Mouse (Mus musculus) thymus, adult 18-20 months (tissue): ENCODE measurements at regions not wholly inside any gene's neighbourhood (a gene's known extent, or its start where the extent isn't known, plus 50 kb on each side); places are given as distances from the start of the nearest gene placed in this dataset.
"Not testable (repeated sequence)": the region's sequence is repeated elsewhere in the genome, so short reads cannot be mapped to it uniquely, and the experiment has no call there.

Source experiments
- DNase-seq, 2 experiments: peaks; one replicate each; pipeline ENCODE4 v3.0.0; 2022; ENCODE audit warnings: mixed read lengths in 2 of 2

DNA sequence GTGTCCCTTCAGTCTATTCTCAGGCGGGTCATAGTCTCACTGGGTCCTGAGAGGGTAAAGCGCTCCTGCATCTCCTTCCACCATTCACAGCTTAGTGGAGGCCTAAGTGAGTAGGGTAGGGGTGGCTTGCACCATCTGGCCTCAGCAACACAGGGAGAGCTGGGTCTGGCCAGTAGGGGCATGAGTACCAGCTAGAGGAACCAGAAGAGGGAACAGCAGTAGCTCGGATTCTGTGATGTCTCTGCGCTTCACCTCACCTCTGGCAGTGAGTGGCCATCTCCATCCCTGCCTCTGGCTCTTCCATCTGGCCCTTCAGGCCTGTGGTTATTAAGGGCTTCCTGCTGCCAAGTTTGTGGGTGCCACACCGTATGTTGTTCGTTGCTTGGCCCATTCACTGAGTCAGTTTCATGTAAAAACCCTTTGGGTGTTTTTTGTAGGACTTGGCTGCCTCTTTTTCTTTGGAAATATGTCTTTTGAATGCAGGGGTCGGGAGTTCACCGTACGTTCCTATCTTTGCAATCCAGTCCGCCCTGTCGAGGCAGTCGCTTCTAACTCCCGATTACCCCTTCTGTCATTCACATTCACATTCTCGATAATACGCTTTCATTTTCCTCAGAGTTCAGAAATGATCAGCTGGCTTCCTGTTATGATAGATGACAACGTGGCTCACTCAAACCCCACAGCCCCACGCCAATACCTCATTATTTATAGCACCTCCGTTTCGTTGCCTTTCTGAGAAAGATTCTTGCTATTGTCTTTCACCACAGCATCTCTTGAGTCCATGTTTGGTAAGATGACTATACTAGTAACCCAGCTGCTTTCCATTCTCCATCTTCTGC lies 99.4 kb upstream of the Mrps10 start:
- no peak for DNase-seq

DNA sequence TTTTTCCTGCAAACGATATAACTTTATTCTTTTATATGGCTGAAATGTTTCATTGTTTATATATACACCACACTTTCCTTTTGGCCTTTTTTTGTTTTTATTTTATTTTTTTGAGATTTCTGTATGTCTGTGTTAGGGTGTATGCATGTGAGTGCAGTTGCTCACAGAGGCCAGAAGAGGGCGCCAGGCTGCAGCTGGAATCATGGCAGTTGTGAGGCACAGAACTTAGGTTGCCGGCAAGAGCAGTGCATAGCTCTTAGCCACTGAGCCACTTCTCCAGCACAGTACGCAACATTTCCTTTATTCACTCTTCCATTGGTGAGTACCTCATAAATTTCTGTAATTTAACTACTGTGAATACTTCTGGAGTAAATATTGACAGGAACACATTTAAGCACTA lies 100.8 kb upstream of the Mrps10 start:
- no peak for DNase-seq

DNA sequence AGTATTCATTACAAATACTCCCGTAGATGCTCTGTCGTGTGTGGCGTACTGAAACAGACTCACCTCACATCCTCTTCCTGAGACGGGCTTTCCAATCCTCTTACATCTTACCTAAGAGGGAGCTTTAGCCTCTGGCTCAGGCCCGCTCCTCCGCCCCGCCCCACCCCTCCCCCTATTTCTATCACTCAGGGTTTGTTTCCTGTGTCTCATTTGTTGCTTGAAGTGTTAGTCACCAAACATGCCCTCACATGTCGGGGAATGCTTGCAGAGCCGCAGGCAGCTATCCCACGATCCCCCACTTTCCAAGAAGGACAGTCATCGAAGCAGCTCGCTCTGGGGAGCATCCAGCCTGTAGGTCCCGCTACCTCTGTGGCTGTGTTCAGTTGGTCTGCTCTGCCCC lies 101.6 kb upstream of the Mrps10 start:
- no peak for DNase-seq

DNA sequence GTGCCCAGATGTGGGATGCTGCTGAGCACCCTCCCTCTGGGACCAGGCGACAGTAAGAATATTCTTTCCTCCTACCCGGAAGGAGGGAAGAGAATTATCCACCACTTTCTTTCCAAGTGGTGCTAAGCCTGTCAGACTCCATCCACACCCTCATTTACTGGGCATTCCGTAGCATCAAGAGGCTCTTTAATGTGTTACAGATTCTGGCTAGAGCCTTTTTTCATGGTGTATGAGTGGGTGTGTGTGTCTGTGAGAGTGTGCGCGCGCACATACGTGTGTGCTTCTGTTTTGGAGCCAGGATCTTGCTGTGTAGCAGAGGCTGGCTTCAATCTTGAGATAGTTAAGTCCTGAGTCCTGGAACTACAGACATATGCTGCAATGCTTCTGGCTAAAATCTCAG lies 102.4 kb upstream of the Mrps10 start:
- DNase-seq: no peak

DNA sequence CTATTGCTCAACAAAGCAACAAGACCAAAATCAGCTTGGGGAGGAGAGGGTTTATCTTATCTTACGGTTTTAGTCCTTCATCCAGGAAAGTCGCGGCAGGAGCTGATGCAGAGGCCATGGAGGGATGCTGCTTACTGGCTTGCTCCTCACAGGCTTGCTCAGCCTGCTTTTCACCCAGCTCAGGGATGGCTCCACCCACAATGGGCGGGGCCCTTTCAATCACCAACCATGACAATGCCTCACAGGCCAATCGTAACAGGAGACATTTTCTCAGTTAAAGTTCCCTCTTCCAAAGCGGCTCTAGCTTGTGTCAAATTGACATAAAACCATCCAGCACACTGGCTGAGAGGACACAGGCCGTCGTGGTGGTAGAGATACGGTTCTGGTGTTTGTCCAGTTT lies 105.7 kb upstream of the Mrps10 start:
- no peak for DNase-seq

DNA sequence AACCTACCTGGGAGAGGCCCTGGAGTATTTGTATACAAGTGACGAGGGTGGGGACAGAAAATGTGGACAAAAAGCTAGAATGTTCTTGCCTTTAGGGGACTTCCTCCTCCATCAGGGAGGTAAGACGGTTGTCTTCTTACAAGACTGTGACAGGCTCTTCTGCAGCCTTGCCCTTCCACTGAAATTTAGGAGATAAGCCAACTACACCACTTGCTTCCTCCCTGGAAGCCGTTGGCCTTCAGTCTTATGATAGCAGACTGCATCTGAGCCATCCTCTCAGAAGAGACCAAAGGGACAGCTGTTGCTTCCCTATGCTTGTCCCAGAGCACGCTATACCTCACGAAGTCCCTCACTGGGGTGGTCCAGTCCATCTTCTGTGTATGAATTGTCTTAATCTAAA lies 106.5 kb upstream of the Mrps10 start:
- DNase-seq: no peak

DNA sequence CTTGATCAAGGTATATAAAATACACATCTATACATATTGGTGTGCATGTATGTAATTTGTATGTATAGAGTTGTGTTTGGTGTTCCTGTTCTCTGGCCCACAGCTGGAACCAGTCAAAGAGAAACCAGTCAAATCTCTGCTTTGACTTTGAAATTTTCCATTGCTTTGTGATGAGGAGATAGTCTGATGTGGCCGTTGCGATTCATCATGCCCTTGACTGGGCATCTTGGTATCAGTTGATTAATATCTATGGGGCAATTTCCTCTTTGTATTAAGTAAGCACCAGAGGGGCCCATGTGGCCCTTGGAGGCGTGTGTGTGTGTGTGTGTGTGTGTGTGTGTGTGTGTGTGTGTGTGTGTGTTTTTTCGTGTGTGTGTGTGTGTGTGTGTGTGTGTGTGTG lies 107.7 kb upstream of the Mrps10 start:
- no peak for DNase-seq

DNA sequence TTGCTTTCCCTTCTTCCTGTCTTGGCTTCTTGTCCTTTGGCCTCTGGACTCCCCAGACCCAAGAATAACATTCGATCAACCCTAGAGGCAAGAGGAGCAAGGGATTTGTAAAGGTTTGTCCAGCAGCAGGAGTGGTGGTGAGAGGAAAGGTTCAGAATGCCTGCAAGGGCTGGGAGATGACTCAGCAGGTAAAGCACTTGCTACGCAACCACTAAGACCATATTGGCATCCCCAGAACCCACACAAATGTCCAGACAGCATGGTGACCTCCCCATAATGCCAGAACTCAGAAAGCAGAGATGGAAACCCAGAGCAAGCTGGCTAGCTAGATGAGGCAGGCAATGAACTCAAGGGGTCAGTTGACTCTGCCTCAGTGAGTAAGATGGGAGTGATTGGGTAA lies 110.4 kb upstream of the Mrps10 start:
- no peak for DNase-seq

DNA sequence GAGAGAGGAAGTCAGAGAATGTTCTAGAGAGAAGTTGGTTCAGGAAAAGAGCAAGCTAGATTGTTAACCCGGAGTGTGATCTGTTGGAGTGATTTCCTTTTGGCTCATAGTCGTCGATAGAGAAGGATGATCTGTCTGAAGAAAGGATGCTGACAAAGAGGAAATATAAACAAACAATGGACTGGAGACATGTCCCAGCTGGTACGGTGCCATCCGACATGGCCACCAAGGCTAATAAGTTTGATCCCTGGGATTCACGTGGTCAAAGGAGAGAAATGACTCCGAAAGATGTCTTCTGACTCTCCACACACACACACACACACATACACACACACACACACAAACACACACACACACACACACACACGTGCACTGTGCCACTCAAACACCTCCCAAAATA lies 113.5 kb upstream of the Mrps10 start:
- DNase-seq: no peak

DNA sequence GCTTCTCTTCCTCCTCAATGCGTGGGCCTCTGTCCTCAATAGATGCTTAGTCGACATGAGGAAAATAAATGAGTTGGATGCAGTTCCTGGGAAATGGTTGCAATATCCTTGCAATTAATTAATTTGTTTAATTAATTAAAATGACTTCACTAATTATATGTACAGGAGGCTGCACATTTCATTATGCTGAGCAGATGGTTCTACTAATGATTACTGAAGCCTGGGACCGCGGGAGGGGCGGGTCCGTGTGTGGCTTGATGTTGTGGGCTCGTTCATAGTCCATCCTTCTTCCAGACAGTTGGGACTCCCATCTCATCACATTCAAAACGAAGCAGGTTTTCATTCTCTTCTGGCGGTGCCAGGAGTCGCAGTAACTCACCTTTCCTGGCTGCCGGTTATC lies 114.7 kb upstream of the Mrps10 start:
- no peak for DNase-seq

DNA sequence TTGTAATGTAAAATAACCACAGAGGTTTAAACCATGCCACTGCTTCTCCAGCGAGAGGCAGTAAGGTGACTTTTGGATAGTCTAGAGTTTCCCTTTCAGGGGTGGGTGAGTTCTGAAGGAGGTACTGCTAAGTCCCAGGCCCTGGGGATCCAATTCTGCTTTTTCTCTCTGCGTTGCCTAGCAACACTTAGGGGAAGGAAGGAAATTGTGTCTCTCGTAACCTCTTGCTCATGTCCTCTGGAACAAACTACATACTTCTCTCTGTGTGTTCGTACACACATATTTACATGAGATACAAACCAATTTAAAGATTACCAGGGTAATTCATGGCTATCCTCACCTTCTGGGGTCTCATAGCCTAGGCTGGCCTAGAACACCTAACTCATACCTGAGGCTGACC lies 118.7 kb upstream of the Mrps10 start:
- DNase-seq: no peak

DNA sequence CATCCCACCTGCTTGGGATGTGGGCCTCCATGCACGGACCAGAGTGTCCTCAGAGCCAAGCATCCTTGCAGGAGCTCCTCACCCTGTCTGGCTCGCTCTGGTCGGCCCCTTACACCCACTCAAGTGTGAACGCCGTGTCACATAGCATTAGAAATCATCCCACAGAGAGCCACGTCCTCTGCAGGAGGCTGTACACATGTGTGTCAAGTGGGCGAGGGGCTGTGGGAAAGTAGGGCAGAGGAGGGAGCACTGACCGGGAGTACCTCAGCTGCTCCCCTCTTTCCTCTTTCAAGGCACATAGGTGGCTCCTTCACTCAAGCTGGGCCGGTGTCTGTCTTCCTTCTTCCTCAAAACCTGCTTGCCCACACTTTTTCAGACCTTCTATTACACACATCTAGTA lies 119.5 kb upstream of the Mrps10 start:
- no peak for DNase-seq

DNA sequence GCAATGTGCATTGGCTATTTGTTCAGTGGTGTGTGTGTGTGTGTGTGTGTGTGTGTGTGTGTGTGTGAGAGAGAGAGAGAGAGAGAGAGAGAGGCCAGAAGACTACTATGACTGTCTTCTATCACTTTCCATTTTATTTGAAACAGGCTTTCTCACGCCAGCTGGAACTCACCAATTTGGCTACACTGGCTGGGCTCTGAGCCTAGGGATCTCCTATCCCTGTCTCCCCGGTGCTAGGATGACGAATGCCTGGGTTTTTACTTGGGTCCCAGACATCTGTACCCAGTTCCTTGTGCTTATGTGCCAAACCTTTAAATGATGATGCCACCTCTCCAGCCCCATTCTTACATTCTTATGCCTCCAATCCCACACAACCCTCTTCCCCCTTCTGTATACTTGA lies 120.6 kb upstream of the Mrps10 start:
- no peak for DNase-seq

DNA sequence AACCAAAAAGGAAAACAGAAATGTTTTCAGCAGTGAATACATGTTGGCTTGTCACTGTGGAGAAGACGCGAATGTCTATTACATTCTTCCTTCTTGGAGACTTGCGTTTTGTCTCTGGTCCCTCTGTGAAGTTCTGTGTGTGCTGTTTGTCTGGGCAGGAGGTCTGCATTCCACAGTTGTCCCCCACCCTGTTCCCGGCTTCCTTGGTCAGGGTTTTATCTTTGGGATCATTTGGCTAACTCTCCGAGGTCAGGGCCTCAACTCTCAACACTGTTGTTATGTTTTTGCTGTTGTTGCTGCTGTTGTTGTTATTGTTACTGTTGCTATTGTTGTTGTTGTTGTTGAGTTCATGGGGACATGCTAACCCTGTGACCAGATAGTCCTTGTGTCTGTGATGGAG lies 121.2 kb upstream of the Mrps10 start:
- DNase-seq: no peak

DNA sequence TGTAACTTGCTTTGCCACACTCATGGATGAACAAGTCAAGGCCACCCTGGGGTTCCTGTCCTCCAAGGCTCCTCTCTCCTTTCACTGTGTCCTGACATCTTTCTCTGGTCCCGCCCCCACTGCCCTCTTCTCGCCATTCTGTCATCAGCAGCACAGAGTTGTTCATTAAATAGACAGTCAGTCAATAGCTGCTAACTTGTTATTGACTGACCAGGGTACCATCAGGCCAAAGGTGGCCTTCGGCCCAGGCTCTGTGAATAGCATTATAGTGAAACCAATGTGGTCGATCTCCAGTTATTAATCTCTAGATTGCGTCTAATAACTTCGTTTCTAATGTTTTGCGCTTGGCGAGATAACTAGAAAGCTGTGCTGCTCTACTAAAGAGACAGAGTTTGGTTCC lies 122.1 kb upstream of the Mrps10 start:
- DNase-seq: no peak

DNA sequence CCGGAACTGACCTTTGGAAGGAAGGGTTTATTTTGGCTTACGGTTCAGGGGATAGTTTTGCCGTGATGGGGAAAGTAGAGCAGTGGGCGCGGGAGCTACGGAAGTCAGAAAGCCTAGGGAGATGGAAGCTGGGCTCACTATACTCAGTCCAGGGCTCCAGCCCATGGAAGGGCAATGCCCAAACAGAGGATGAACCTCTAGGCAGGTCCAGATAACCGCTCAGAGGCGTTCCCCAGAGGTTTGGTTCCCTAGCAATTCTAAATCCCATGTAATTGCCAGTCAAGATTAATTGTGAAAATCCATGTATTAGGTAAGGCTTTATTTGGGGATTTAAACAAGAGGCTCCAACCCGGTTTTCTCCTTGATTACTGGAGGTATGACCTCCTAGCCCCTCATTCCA lies 123.1 kb upstream of the Mrps10 start:
- no peak for DNase-seq

DNA sequence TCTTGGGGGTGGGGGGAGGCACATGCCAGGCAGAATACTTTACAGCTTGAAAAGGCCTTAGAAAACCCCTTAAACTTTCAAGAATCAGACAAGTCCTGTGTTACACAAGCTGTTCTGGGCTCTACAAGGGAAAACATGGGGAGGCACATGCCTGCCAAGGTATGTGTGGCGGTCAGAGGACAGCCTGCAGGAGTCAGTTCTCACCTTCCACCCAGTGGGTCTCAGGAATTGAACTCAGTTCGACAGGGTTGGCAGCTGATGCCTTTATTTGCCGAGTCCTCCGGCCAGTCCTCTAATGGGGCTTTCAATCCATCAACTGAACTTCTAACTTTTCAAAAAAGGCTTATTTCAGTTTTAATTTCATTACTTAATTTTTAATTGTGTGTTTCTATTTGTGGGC lies 129.6 kb upstream of the Mrps10 start:
- DNase-seq: no peak

DNA sequence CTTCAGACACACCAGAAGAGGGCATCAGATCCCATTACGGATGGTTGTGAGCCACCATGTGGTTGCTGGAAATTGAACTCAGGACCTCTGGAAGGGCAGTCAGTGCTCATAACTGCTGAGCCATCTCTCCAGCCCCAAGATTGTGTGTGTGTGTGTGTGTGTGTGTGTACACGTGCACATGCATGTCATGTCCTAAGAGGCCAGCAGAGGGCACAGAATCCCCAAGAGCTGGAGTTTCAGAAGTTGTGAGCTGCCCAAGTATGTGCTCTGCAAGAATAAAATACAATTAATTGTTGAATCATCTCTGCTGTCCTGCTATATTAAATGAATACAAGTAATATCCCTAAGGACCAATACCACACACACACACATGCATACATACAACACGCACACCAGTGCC lies 130.8 kb upstream of the Mrps10 start:
- not testable (repeated sequence) for DNase-seq

DNA sequence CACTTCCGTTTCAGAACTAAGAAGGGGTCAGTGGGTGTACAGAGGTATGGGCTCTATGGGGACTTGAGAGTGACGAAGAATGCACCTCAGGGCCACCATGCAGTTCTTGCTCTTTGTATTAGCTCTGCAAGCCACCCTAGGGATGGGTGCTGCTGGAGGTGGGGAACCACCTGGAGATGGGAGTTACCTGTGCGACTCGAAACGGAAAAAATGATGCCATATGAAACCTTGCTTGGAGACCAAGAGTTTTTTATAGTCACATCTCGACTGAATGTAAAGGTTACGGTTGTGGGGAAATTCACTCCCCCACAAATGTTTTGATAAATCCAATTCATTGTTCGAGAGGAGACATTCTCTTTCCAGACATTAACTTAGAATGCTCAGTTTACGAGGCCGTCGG lies 134.3 kb upstream of the Mrps10 start:
- no peak for DNase-seq

DNA sequence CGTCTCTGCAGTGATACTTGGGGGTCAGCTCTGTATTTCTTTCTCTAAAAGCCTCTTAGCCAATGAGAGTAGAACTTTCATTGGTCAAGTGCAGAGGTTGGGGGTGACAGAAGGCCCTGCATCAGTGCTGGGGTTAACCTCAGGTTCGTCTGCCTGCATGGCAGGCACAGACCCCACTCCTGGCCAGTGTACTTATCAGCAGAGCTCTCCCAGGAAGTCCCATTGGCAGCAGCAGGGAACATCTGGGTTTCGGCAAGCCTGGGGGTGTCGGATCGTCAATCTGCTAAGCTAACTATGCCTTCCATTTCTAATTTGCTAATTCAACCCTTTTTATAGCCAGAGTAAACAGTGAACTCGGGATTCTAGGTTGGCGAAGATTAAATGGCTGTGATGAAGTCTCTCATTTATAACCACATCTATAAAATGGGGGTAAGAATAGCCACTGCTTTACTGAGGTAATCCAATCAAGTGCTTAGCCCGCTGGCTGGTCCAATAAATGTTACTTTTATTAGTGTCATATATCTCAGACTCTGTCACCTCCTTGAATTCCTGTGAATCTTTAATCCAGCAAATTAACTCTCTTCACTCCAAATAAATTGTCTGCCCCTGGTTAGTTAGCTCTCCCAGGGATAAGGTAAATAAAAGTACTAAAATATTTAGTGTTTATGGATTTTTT lies 135.5 kb upstream of the Mrps10 start:
- DNase-seq: no peak

DNA sequence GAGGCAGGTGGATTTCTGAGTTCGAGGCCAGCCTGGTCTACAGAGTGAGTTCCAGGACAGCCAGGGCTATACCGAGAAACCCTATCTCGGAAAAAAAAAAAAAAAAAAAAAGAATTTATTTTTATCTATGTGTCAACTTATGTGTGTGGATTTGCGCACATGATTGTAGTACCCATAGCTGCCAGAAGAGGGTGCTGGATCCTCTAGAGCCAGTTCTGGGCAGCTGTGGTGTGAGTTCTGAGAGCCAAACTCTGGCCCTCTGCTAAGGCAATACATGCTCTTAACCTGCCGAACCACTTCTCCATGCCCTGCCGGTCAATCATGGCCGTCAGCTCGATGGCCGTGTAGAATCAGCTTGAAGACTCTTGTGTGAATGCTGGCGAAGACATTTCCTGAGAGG lies 138.0 kb upstream of the Mrps10 start:
- no peak for DNase-seq

DNA sequence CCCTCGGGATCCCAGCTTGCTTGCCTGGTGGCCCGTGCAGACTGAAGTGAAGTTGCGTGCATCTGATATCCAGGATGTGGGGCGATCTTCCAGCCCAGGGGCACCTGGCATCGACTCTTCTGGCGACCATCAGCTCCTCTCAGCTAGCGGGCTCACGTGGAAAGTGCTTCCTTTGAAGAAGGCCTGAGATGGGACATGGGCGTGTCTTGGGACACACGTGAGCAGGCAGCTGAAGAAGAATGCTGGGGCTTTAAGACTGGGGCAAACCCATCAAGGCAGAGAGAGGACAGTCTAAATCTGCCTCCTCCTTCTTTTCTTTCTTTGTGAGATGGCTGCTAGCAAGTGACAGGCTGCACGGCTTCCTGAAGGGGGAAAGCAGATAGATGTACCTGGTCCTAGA lies 142.3 kb upstream of the Mrps10 start:
- DNase-seq: no peak

DNA sequence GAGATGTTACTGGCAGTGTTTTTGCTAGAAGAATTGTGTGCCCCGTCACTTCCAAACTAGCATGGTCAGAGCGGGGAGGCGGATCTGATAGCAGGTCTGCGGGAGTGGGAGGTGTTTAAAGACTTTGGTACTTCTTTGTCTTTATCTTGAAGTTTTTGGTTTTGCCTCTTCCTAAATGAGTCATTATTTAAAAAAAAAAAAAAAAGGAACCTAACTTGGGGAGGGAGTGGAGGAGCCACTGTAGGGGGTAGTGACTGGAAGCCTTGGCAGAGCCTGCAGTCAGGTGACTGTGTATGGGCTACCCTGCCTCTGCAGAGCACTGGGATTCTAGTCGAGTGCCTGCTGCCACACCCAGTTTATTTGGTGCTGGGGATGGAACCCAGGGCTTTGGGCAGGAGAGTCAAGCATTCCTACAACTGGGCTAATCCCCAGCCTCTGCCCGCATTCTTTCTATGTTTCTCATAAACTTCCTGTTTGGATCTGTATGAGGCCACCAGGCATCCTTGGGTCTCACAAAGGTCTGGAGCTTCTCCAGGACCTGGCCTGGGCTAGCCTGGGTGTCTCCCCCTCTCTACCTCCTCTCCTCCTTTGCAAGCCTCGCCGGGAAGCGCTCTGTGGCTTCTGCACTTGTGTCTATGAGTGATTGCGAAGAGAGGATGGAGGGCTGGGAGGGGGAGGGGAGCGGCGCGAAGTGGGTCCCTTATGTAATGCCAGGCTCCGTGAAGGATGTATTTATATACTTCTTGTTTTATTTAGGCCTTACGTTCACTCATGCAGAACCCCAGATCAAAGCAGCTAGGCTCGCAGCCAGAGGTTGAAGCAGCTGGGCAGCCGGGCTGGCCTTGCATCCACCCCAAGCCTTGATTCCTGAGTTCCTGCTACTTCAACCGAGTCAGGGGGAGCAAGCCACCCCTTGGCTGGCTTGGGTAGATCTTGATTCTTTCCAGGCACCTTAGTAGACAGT lies 143.1 kb upstream of the Mrps10 start:
- DNase-seq: no peak
